Mouse (Mus musculus) testis, postnatal 14 days (tissue): ENCODE data around the gene Eif4a1.
A peak's percentile ranks its signal among the peaks of the same experiment; 100 is the strongest.
"Not testable (repeated sequence)": the region's sequence is repeated elsewhere in the genome, so short reads cannot be mapped to it uniquely, and the experiment has no call there.

Experiments used
- DNase-seq: peaks from one replicate; pipeline ENCODE4 v3.0.0; 2021; ENCODE audit warnings: low spot score

The Eif4a1 gene

DNA sequence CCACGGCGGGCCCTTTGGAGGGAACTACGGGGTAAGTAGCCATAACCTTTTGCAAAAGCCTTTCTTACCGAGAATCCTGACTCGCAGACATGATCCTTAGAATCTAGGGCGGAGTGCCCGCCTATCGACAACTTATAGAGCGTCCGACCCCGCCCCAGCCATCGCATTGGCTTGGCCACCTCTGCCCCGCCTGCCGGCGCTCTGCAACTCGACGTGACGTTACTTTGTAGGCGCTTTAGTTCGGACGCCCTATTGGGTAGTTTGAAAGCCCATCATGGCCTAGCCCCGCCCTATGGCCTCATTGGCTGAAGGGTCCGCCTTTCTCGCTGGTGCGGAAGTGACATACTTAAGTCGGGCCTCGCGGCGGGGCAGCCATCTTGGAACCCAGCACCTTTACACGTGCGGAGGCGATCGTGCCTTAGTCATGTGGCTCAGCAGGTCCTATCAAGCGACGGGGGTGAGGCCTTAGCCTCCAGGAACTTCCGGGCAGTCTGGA, at the start of gene Eif4a1:
Gene Eif4a1 (minus strand): TSS at position 213 of the 496 bp plus-strand sequence.
- DNase-seq: peak; percentile 100

- DNase-seq: no peak
Measured at GRCm38 (mm10) chr11:69720852-69721251, 48.6 kb upstream of the Eif4a1 start.

DNA sequence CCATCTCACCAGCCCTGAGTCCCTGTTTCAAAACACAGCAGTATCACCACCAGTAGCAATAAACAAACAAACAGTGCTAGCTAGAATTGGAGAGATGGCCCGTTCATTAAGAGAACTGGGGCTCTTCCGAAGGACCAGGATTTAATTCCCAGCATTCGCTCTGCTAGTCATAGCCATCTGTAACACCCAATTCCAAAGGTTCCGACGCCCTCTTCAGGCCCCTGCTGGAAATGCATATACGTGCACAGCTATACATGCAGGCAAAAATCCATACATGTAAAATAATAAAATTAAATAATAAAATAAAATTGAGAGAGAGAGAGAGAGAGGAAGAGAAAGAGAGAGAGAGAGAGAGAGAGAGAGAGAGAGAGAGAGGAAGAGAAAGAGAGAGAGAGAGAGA, 47.2 kb upstream of the Eif4a1 start:
- peak; percentile 50 for DNase-seq

DNA sequence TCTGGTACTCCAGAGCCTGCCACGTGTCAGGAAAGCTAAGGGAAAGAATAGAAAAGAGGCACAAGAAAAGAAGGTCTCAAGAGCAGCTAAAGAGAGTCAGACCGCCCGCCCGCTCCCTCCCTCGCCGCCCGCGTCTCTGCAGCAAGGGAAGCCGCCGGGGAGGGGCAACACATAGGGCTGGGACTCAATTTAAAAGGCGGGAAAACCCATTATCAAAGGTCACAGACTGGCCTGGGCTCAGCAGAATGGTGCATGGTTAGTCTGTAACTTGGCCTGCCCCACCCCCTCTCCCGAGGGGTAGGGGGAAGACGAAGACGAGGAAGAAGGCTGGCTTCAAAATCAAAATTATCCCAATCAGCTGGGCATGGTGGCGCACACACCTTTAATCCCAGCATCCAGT, 46.4 kb upstream of the Eif4a1 start:
- no peak for DNase-seq

- no peak for DNase-seq
Measured at GRCm38 (mm10) chr11:69716953-69717352, 44.7 kb upstream of the Eif4a1 start.

- DNase-seq: peak; percentile 78
Measured at GRCm38 (mm10) chr11:69715929-69716328, 43.7 kb upstream of the Eif4a1 start.

- DNase-seq: peak; percentile 84
Measured at GRCm38 (mm10) chr11:69715482-69715881, 43.3 kb upstream of the Eif4a1 start.

DNA sequence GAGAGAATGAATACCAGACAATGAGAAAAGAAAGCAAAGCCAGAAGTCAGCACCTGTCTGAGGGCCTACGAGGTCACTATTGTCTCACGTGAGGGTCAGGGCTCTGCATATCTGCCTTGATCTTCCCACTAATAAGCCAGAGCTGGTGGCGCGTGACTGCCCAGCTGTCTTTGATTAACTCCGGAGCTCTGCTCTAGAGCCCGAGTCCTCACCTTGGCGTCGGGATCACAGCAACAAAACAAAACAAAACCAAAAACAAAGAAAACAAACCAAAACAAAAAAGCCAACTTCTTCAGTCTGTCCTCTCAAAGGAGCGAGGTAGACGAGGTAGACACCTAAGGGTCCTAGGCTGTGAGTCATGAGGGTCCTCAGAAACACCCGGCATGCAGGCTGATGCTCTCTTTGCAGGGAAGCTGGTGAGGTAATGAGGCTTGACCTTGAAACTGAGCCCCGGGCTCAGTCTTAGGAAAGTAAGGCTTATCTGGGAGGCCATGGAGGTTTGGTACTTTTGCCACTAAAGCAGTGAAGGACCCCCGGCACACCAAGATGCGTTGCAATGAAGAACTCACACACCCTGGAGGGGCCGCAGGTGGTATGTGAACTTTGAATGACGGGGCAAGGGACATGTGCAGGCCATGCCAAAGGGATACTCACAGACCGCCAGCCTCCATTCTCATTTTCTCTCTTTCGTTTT, 42.6 kb upstream of the Eif4a1 start:
- no peak for DNase-seq

GRCm38 (mm10) chr11:69712954-69713672, 40.9 kb upstream of the Eif4a1 start:
- DNase-seq: no peak

DNA sequence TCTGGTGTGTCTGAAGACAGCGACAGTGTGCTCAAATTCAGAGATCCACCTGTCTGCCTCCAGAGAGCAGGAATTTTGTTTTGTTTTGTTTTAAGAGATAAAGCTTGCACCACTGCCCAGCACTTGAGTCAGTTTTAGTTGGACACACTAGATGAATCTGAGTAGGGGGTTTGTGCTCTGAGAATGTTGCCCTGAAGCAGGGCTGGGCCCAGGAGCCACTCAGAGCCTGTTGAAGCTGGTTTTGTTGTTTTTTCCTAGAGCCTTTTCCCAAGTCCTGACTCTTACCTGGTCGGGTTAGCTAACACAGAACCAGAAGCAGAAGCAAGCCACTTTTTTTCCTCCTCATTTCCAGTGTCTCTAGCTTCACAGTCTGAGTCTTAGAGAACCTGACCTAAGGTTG, 38.9 kb upstream of the Eif4a1 start:
- no peak for DNase-seq

GRCm38 (mm10) chr11:69710470-69710869, 38.2 kb upstream of the Eif4a1 start:
- DNase-seq: no peak

GRCm38 (mm10) chr11:69709554-69710446, 37.6 kb upstream of the Eif4a1 start:
- no peak for DNase-seq

- DNase-seq: no peak
Measured at GRCm38 (mm10) chr11:69708614-69709265, 36.5 kb upstream of the Eif4a1 start.

GRCm38 (mm10) chr11:69707873-69708381, 35.7 kb upstream of the Eif4a1 start:
- no peak for DNase-seq

DNA sequence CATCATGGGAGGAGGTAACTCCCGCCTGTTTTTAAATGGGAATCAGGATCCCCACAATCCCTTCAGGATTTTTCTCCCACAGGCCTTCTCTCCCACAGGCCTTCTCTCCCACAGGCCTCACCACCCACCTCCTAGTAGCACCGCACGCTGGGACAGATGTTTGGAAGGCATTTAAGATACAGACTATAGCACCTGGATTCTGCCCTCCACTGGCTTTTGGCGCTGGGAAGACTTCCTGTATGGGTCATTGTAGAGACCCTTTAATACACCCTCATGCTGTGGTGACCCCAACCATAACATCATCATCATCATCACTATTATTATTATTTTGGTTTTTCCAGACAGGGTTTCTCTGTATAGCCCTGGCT, 35.2 kb upstream of the Eif4a1 start:
- DNase-seq: no peak

DNA sequence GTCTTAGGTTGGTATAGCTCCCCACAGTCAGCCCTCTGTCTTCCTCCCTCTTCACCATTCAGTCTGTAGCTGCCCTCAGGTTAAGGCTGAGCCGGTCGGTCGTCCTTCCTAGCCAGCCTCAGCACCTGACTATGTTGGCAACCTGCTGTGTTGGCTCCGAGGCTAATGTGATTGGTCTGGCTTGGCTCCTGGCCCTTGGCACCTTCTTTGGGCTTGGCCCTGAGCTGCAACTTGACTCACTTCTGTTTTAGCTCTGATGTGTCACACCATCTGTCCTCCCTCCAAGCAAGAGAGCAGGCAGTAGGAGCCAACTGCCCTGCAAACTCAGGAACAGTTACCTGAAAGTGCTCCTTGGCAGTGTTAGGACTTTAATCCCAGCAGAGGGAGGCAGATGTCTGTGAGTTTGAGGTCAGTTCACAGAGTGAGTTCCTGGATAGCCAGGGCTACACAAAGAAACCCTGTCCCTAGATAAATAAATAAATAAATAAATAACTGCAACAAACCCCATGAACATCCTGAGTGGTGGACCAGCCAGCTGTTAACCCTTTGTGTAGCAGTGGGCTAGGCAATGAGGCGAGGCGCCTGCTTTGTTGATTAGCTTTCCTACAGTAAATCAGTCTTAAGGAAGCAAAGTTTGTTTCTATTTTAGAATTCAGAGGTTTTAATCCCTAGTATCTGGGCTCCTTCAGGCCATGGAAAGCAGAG, 34.7 kb upstream of the Eif4a1 start:
- peak; percentile 61 for DNase-seq

GRCm38 (mm10) chr11:69704613-69705010, 32.4 kb upstream of the Eif4a1 start:
- no peak for DNase-seq

GRCm38 (mm10) chr11:69703814-69704612, 31.8 kb upstream of the Eif4a1 start:
- DNase-seq: no peak

- DNase-seq: not testable (repeated sequence)
Measured at GRCm38 (mm10) chr11:69703381-69703780, 31.2 kb upstream of the Eif4a1 start.

DNA sequence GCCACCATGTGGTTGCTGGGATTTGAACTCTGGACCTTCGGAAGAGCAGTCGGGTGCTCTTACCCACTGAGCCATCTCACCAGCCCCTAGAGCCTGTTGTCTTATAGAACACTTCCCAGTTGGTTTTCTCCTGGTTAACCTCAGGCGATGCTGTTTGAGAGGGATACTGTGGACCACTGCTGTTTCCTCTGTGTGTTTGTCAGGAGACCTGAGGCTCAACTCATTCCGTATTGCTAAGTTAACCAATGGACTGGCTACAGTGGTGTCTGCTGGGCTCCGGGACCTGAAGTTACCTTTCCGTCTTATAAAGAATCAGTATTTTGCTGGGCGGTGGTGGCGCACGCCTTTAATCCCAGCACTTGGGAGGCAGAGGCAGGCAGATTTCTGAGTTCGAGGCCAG, 30.7 kb upstream of the Eif4a1 start:
- not testable (repeated sequence) for DNase-seq
